Mouse (Mus musculus): Measurements from ENCODE around the gene Atad3a. TPM values are rescaled to one million over a fixed set of nuclear protein-coding genes. Genes with fewer than 3 reads are reported as not detected.
"Not testable (repeated sequence)": the region's sequence is repeated elsewhere in the genome, so short reads cannot be mapped to it uniquely, and the experiment has no call there.

The Atad3a gene
- polyA plus RNA-seq (2015; fragmentation: Nextera tagmentation; extraction: Ambion mirVana): 84.7 and 90.0 TPM in 2 replicates

- under 1% methylated on average over 68 of the region's 68 CpGs for WGBS
- peaks cover 16% of the 10 kb centered on the region for H3K36me3 ChIP-seq
- no peaks in the 10 kb centered on the region for H3K9me3 ChIP-seq
- H3K27me3 ChIP-seq: no peaks in the 10 kb centered on the region
- H3K4me2 ChIP-seq: peak within 1 kb of the TSS; percentile 97
- peak within 1 kb of the TSS; percentile 96 for H3K4me3 ChIP-seq
- peak within 1 kb of the TSS; percentile 83 for H3K9ac ChIP-seq
- H3K4me1 ChIP-seq: peaks cover 20% of the 10 kb centered on the region
- peak; percentile 98 for ATAC-seq (ENCODE audit: borderline replicate concordance, extremely low read depth, low FRiP score, low TSS enrichment)
- H3K27ac ChIP-seq: peak within 1 kb of the TSS; percentile 48
These were observed at the start of gene Atad3a for GRCm38 (mm10) chr4:155760613-155761355. TSS of gene Atad3a (minus strand) at chr4:155761093.

GRCm38 (mm10) chr4:155807841-155808240, 46.9 kb upstream of the Atad3a start:
- 85% methylated on average over 3 of the region's 3 CpGs for WGBS
- Histone ChIP-seq H3K27me3 (no peaks in the 10 kb centered on the region), H3K27ac (no peak overlapping the region), H3K4me1 (peaks cover 22% of the 10 kb centered on the region), H3K4me2 (no peak overlapping the region), H3K36me3 (peaks cover 40% of the 10 kb centered on the region), H3K9ac (no peak overlapping the region), H3K4me3 (no peak overlapping the region), H3K9me3 (no peaks in the 10 kb centered on the region)
- ATAC-seq (ENCODE audit: borderline replicate concordance, extremely low read depth, low FRiP score, low TSS enrichment): no peak

- Histone ChIP-seq H3K9ac (peak overlapping the region; percentile 73), H3K9me3 (no peaks in the 10 kb centered on the region), H3K4me2 (peak overlapping the region; percentile 61), H3K27ac (peak overlapping the region; percentile 66), H3K36me3 (peaks cover 16% of the 10 kb centered on the region), H3K27me3 (no peaks in the 10 kb centered on the region), H3K4me3 (peak overlapping the region; percentile 81), H3K4me1 (peaks cover 17% of the 10 kb centered on the region)
- peak; percentile 98 for ATAC-seq (ENCODE audit: borderline replicate concordance, extremely low read depth, low FRiP score, low TSS enrichment)
- under 1% methylated on average over 58 of the region's 58 CpGs for WGBS
These were observed 42.6 kb upstream of the Atad3a start for GRCm38 (mm10) chr4:155803340-155804041.

- Histone ChIP-seq H3K4me3 (peak within 1 kb of the TSS; percentile 81), H3K27ac (peak within 1 kb of the TSS; percentile 66), H3K36me3 (peaks cover 9% of the 10 kb centered on the region), H3K4me2 (peak within 1 kb of the TSS; percentile 61), H3K9ac (peak within 1 kb of the TSS; percentile 73), H3K4me1 (peaks cover 17% of the 10 kb centered on the region), H3K27me3 (no peaks in the 10 kb centered on the region), H3K9me3 (no peaks in the 10 kb centered on the region)
- no peak for ATAC-seq (ENCODE audit: borderline replicate concordance, extremely low read depth, low FRiP score, low TSS enrichment)
- 12% methylated on average over 12 of the region's 12 CpGs for WGBS
These were observed 41.9 kb upstream of the Atad3a start, which contains the start of gene Mrpl20 for GRCm38 (mm10) chr4:155802741-155803339. TSS of gene Mrpl20 (plus strand) at chr4:155802878.

- Histone ChIP-seq H3K36me3 (peaks cover 3% of the 10 kb centered on the region; the same call in 1 of the 2 replicates), H3K4me2 (no peak overlapping the region), H3K4me3 (no peak overlapping the region), H3K4me1 (peaks cover 17% of the 10 kb centered on the region), H3K9ac (no peak overlapping the region), H3K9me3 (no peaks in the 10 kb centered on the region), H3K27me3 (no peaks in the 10 kb centered on the region), H3K27ac (no peak overlapping the region)
- 89% methylated on average over 1 of the region's 1 CpGs for WGBS
- ATAC-seq (ENCODE audit: borderline replicate concordance, extremely low read depth, low FRiP score, low TSS enrichment): no peak
These were observed 41.2 kb upstream of the Atad3a start for GRCm38 (mm10) chr4:155802075-155802474.

- 41% methylated on average over 2 of the region's 2 CpGs for WGBS
- ATAC-seq (ENCODE audit: borderline replicate concordance, extremely low read depth, low FRiP score, low TSS enrichment): no peak
- no peak overlapping the region for H3K4me2 ChIP-seq
These were observed 32.8 kb upstream of the Atad3a start for GRCm38 (mm10) chr4:155793730-155794129.

GRCm38 (mm10) chr4:155791240-155791933, 30.5 kb upstream of the Atad3a start:
- Histone ChIP-seq H3K27me3 (no peaks in the 10 kb centered on the region), H3K9me3 (no peaks in the 10 kb centered on the region), H3K4me1 (no peaks in the 10 kb centered on the region), H3K9ac (no peak overlapping the region), H3K36me3 (no peaks in the 10 kb centered on the region), H3K4me2 (no peak overlapping the region), H3K4me3 (no peak overlapping the region), H3K27ac (no peak overlapping the region)
- ATAC-seq (ENCODE audit: borderline replicate concordance, extremely low read depth, low FRiP score, low TSS enrichment): no peak
- WGBS: 64% methylated on average over 24 of the region's 24 CpGs

More at GRCm38 (mm10) chr4:155793730-155794129, 32.8 kb upstream of the Atad3a start:
- no peak overlapping the region for H3K4me3 ChIP-seq
- H3K9ac ChIP-seq: no peak overlapping the region
- H3K27me3 ChIP-seq: no peaks in the 10 kb centered on the region
- H3K9me3 ChIP-seq: no peaks in the 10 kb centered on the region
- no peaks in the 10 kb centered on the region for H3K4me1 ChIP-seq
- H3K36me3 ChIP-seq: no peaks in the 10 kb centered on the region
- no peak overlapping the region for H3K27ac ChIP-seq

GRCm38 (mm10) chr4:155790650-155791161, 29.8 kb upstream of the Atad3a start:
- Histone ChIP-seq H3K27ac (no peak overlapping the region), H3K9ac (no peak overlapping the region), H3K36me3 (no peaks in the 10 kb centered on the region), H3K4me1 (no peaks in the 10 kb centered on the region), H3K4me2 (no peak overlapping the region), H3K27me3 (no peaks in the 10 kb centered on the region), H3K9me3 (no peaks in the 10 kb centered on the region), H3K4me3 (no peak overlapping the region)
- 45% methylated on average over 3 of the region's 3 CpGs for whole genome bisulfite sequencing
- no peak for ATAC-seq (ENCODE audit: borderline replicate concordance, extremely low read depth, low FRiP score, low TSS enrichment)

GRCm38 (mm10) chr4:155790021-155790489, 29.2 kb upstream of the Atad3a start, which contains the start of gene Ankrd65:
TSS of gene Ankrd65 (plus strand) at chr4:155790439.
- no peak within 1 kb of the TSS for H3K4me3 ChIP-seq
- WGBS: 78% methylated on average over 3 of the region's 3 CpGs
- H3K27ac ChIP-seq: no peak within 1 kb of the TSS
- no peaks in the 10 kb centered on the region for H3K4me1 ChIP-seq
- H3K36me3 ChIP-seq: no peaks in the 10 kb centered on the region
- no peak within 1 kb of the TSS for H3K4me2 ChIP-seq
- no peaks in the 10 kb centered on the region for H3K9me3 ChIP-seq
- H3K9ac ChIP-seq: no peak within 1 kb of the TSS
- no peaks in the 10 kb centered on the region for H3K27me3 ChIP-seq
- no peak for ATAC-seq (ENCODE audit: borderline replicate concordance, extremely low read depth, low FRiP score, low TSS enrichment)

- H3K9ac ChIP-seq; H3K36me3 ChIP-seq; H3K4me2 ChIP-seq; H3K4me1 ChIP-seq; ATAC-seq (ENCODE audit: borderline replicate concordance, extremely low read depth, low FRiP score, low TSS enrichment); H3K27me3 ChIP-seq; H3K4me3 ChIP-seq; H3K27ac ChIP-seq; H3K9me3 ChIP-seq: not testable (repeated sequence)
- WGBS: 67% methylated on average over 4 of the region's 4 CpGs
These were observed 27.9 kb upstream of the Atad3a start for GRCm38 (mm10) chr4:155788833-155789232.

- Histone ChIP-seq H3K4me1 (peaks cover 5% of the 10 kb centered on the region), H3K27ac (no peak overlapping the region), H3K4me3 (no peak overlapping the region), H3K9me3 (no peaks in the 10 kb centered on the region), H3K4me2 (no peak overlapping the region), H3K27me3 (no peaks in the 10 kb centered on the region), H3K9ac (no peak overlapping the region), H3K36me3 (no peaks in the 10 kb centered on the region)
- WGBS: 58% methylated on average over 3 of the region's 3 CpGs
- ATAC-seq (ENCODE audit: borderline replicate concordance, extremely low read depth, low FRiP score, low TSS enrichment): no peak
These were observed 27.4 kb upstream of the Atad3a start for GRCm38 (mm10) chr4:155788300-155788699.
